Mouse (Mus musculus): ENCODE measurements around the gene Gm34302.
"Not testable (repeated sequence)": the region's sequence is repeated elsewhere in the genome, so short reads cannot be mapped to it uniquely, and the experiment has no call there.

Gene Gm34302

DNA sequence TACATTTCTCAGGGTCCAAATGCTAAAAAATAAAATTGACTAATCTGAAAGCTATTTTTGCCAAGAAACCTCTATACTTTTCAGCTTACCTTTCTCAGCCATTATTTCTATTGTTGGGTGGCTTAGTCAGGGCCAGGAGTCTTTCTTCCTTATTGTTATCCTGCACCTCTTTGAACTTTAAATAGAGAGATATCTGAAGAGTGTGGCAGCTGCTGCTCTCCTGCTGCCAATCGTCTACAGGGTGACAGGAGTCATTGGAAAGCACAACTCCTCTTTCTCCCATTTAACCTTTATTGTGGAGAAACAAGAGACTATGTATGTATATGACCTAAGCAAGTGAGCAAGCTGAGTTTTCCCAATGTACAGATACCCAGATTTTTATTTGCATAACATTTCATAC is at the start of gene Gm34302:
Gm34302 (minus strand) TSS at position 154 of the 400 bp plus-strand sequence.
- no peak for DNase-seq (ENCODE audit: low read depth)

DNA sequence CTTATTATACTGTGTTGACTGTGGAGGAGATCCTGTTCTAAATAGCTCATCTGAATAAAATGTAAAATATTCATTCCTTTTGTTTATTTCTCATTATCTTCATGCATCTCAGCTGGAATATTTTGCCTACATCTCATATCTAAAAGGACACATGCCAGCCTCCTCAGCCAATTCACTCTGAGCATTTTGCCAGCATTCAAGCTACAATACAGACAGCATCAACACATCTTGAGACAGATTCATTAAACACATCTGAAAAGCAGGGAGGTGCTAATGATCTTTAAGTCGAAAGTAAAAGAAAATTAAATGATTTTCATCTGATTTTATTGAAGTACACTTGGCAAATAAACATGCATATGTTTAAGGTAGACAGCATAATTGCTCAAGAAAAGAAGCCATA is 48.2 kb upstream of the Gm34302 start:
- DNase-seq (ENCODE audit: low read depth) = no peak

DNA sequence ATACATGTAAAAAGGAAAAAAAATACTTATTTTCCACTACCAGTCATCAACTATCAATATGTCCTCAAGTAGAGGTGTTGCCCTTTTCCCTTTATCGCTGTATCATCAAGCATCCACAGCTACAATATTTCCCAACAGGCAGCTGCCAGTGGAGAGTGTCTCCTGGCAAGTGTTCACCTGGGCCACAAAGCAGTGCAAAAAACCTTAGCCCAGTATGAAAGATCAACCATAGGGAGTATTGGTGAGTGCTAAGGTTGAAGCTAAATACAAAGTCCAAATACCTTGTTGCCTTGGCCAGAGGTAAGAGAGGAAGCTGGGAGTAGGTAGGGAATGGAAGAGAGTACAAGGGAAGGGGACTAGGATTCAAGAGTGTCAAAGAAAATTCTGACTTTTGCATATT is 34.0 kb upstream of the Gm34302 start:
- no peak for DNase-seq (ENCODE audit: low read depth)

DNA sequence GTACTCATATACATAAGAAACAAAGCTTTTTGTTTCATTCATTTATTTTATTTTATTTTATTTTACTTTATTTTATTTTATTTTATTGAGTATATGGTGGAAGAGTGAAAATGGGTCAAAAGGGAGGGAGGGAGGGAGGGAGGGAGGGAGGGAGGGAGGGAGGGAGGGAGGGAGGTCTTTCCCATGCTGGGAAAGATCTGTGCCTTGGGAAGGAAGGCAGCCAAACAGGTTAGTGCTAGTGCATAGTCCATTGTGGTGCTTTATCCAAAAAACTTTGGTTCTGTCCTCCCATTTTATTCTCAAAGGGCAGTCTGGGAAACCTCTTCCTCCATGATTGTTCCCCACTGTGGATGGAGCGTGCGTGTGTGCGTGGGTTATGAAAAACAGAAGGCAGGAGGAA is 32.6 kb upstream of the Gm34302 start:
- DNase-seq (ENCODE audit: low read depth) = not testable (repeated sequence)

DNA sequence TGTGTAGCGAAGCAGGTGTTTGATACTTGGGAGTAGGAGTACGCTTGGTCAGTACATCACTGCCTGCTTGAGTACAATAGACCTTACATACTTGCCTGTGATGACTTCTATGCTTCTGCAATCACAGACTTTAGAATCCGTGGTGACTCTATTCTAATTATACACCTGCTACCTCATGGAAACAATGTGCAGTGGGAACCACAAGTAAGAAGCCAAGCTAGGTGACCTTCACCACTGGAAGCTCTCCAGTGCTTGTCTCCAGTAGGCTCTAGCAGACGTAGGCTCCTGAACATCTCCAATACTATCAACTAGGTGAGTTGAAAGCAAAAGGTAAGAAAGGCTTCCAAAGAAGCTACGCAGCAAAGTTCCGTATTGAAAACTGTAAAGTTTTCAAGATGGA is 27.6 kb upstream of the Gm34302 start:
- DNase-seq (ENCODE audit: low read depth) = no peak

DNA sequence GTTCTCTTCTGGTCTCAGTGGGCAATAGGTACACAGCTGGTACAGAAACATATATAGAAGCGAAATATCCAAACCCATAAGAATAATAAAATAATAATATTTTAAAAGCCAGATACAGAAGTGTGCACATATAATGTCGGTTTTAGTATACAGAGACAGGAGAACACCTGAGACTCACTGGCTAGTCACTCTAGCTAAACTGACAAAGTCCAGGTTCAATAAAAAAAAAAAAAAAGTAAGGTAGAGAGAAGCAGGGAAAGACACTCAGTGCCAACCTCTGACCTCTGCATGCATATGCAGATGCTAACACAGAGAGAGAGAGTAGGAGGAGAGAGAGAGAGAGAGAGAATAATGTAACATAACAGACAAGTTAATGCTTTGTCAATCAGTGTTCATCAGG is 25.8 kb upstream of the Gm34302 start:
- DNase-seq (ENCODE audit: low read depth) = no peak

DNA sequence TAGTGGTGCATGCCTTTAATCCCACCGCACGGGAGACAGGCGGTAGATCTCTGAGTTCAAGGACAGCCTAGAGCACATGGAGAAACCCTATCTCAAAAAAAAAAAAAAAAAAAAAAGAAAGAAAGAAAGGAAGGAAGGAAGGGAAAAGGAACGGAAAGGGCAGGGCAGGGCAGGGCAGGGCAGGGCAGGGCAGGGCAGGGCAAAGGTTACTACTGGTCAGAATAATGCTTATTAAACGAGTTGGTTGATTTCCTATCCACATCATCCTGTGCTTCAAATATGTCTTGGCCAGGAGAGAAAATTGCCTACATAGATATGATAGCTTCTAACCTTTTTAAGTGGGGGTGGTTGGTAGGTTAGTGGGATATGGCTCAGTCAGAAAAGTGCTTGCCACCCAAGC is 25.2 kb upstream of the Gm34302 start:
- no peak for DNase-seq (ENCODE audit: low read depth)

DNA sequence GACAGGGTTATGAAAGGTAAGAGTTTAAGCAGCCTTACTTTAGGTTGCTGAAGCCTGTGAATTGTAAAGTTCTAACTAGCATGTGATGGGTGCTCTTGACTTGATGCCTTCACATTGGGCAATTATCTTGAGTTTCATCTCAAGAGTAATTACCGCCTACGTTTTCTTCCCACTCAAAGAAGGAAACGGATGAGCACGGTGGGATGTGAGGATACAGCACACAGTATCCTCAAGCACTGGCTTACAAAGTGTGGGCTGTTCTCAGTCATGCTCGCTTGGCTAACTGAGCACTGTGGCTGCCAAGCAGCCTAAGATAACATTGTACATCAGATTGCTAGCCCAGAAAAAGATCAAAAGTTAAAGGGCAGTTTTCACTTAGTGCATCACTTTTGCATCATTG is 20.8 kb upstream of the Gm34302 start:
- no peak for DNase-seq (ENCODE audit: low read depth)

DNA sequence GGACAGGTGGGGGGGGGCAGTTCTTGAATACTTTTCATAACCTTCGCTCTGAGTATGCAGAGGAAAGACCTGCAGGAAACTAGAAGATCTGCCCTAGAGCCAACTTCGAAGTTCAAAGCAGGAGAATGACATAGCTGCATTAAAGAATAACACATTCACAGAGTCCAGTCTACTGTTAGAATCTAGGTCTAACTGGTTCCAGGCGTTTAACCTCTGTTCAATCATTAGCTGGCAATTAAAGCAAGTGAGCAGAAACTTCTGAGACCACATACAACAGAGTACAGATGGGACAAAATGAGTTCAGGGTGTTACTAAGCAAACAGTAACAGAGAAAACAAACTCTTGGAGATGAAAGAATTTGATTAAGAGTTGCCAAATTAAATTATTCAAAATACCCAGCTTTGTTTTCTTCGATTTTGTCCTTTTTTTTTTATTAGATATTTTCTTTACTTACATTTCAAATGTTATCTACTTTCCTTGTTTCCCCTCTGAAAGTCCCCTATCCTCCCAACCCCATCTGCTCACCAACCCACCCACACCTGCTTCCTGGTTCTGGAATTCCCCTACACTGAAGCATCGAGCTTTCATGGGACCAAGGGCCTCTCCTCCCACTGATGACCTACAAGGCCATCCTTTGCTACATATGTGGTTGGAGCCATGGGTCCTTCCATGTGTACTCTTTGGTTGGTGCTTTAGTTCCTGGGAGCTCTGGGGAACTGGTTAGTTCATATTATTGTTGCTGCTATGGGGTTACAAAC is 11.1 kb upstream of the Gm34302 start:
- DNase-seq (ENCODE audit: low read depth) = no peak

DNA sequence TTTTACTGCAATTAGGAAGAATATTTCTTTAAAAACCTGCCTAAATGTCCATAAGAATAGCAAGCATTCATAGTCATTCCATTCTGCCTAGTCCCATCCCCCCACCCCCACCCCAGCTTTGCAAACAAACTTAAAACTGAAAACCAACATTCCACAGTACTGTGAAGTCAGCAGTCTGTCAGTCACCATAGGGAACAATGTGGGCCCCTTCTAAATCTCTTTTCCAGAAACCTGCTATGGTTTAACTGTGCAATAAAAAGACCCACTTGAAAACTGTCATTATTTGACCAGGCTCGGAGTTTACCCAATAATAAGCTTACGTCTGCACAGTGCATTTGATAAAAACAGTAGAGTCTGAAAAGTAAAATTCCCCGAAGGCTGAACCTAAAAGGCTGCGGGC is 9.9 kb upstream of the Gm34302 start:
- no peak for DNase-seq (ENCODE audit: low read depth)

DNA sequence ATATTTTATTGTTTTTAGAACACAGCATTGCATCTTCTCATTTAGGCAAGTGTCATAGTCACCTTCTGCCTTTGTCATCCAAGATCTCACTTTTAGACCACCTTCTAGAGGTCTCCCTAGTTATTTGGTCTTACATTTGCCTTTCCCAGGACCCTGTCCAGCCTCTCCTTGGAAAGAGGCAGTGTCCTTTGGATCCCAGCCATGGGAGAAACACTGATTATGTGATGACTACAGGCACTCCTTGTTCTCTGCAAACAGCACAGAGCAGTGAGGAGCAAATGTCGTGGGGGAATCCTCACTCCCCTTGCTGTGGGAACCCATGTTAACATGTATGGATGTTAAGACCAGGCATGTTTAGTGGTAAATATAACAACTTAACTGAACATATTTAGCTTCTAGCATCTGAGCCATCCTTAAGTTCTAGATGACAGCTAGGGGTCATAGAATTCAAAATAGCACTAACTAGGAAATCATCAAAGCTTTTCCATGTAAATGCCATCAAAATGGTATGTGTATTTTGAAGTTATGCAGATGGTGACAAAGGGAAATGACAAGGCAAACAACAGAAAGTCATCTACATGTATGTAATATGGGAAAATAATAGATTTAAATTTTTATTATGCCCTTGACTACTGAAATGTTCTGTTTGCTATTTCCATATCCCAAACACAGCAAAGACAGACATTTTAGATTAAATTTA is 43.1 kb downstream of the Gm34302 start:
- no peak for DNase-seq (ENCODE audit: low read depth)

DNA sequence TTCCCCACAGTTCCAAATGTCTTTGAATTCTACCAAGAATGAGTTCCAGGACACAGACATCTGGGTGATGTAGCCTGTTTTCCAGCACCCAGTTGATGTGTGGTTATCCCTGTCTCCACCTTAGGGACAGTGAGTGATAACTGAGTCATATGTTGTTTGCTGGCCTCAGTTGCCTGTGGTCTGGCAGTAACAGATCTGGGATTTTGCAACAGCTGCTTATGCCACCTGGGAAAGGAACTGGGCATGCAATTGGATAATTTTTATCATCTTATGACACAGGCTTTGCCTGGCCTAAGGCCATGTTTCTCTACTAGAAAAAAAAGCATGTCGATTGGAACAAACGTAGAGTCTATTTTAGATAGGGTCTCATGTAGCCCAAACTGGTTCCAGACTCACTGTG is 43.9 kb downstream of the Gm34302 start:
- DNase-seq (ENCODE audit: low read depth) = no peak

DNA sequence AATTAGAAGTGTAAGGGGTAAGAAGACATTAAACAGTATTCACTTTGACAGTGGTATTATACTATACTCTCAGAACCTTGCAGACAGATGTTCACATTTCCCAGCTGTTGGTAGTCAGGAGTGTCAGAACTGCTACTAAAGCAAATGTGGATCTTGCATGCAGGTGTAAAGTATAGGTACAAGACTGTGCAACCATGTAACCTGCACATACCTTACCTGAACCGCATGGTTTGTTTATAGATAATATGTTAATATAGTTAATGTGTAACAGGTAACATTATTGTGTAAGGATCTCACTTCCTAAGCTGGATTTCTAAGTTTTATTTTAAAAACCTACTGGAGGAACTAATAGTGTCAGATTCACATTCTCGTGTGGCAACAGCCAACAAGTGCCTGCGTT is 44.8 kb downstream of the Gm34302 start:
- DNase-seq (ENCODE audit: low read depth) = no peak

Measured in c-Kit-positive CD71-positive TER-119-negative erythroid progenitor cells, embryonic 14.5 days (primary cell).